Mouse (Mus musculus) heart, adult 18-20 months (tissue): ENCODE data around the gene Gtf2i. TPM values are rescaled to one million over a fixed set of nuclear protein-coding genes. Genes with fewer than 3 reads are reported as not detected.

ENCODE experiments used
- DNase-seq, 2 experiments: peaks; one replicate each; pipeline ENCODE4 v3.0.0; 2021 to 2022; ENCODE audit warnings: mixed read lengths in 1 of 2
- total RNA-seq, 2 experiments: library from RNA; stranded (reverse); gene quantifications; 2 replicates each; pipeline ENCODE4 v1.2.3; 2021

Gene Gtf2i
- total RNA-seq, 2 experiments from 2014 or later = 188 to 197 TPM

GRCm38 (mm10) chr5:134277109-134277508 is 37.5 kb downstream of the Gtf2i start:
- no peak for DNase-seq

GRCm38 (mm10) chr5:134275556-134275955 is 39.0 kb downstream of the Gtf2i start:
- peak; percentile 12 to 15 for DNase-seq

GRCm38 (mm10) chr5:134275021-134275420 is 39.5 kb downstream of the Gtf2i start:
- peak; percentile 40 to 67 for DNase-seq

- DNase-seq = no peak
Measured at GRCm38 (mm10) chr5:134273761-134274160, 40.8 kb downstream of the Gtf2i start.

- DNase-seq = no peak
Measured at GRCm38 (mm10) chr5:134272761-134273160, 41.8 kb downstream of the Gtf2i start.

GRCm38 (mm10) chr5:134271421-134271820 is 43.1 kb downstream of the Gtf2i start:
- DNase-seq = no peak

- no peak for DNase-seq
Measured at GRCm38 (mm10) chr5:134270566-134270965, 44.0 kb downstream of the Gtf2i start.

- no peak for DNase-seq
Measured at GRCm38 (mm10) chr5:134269751-134270150, 44.8 kb downstream of the Gtf2i start.

GRCm38 (mm10) chr5:134268751-134269150 is 45.8 kb downstream of the Gtf2i start:
- DNase-seq = no peak

- DNase-seq = peak in 1 of 2 experiments; percentile 20
Measured at GRCm38 (mm10) chr5:134266404-134266803, 48.2 kb downstream of the Gtf2i start.

- no peak for DNase-seq
Measured at GRCm38 (mm10) chr5:134265890-134266289, 48.7 kb downstream of the Gtf2i start.

- no peak for DNase-seq
Measured at GRCm38 (mm10) chr5:134260001-134260636, 54.4 kb downstream of the Gtf2i start.

GRCm38 (mm10) chr5:134258934-134259333 is 55.6 kb downstream of the Gtf2i start:
- no peak for DNase-seq

- DNase-seq = no peak
Measured at GRCm38 (mm10) chr5:134258395-134258794, 56.2 kb downstream of the Gtf2i start.

- no peak for DNase-seq
Measured at GRCm38 (mm10) chr5:134257349-134258031, 57.1 kb downstream of the Gtf2i start.

- DNase-seq = no peak
Measured at GRCm38 (mm10) chr5:134255294-134255693, 59.3 kb downstream of the Gtf2i start.

- DNase-seq = no peak
Measured at GRCm38 (mm10) chr5:134253806-134254205, 60.8 kb downstream of the Gtf2i start.

GRCm38 (mm10) chr5:134251083-134251482 is 63.5 kb downstream of the Gtf2i start:
- no peak for DNase-seq

- DNase-seq = no peak
Measured at GRCm38 (mm10) chr5:134250601-134251000, 64.0 kb downstream of the Gtf2i start.

- DNase-seq = no peak
Measured at GRCm38 (mm10) chr5:134249245-134249649, 65.3 kb downstream of the Gtf2i start.

- DNase-seq = no peak
Measured at GRCm38 (mm10) chr5:134248608-134249244, 65.8 kb downstream of the Gtf2i start.

GRCm38 (mm10) chr5:134246146-134246545 is 68.4 kb downstream of the Gtf2i start:
- DNase-seq = no peak

GRCm38 (mm10) chr5:134244890-134245289 is 69.7 kb downstream of the Gtf2i start:
- no peak for DNase-seq
